Mouse (Mus musculus) heart, embryonic 15.5 days (tissue): Measurements from ENCODE around the gene Rps10. TPM values are rescaled to one million over a fixed set of nuclear protein-coding genes. Genes with fewer than 3 reads are reported as not detected.

Experiments
- ATAC-seq: fragments of 200-750 bp; cut with Nextera tagmentation; replicated peaks from 2 replicates; pipeline ENCODE4 v1.8.0; 2017; ENCODE audit warnings: low read depth, moderate TSS enrichment; ENCODE audit not compliant: insufficient number of reproducible peaks, insufficient read depth, low FRiP score
- H3K27ac ChIP-seq: fragments of 300-500 bp; sonication (generic); 2 replicates; pipeline ENCODE4 v1.5.1; 2015; ENCODE audit warnings: mild to moderate bottlenecking, inconsistent platforms
- H3K27me3 ChIP-seq: fragments of 300-500 bp; sonication (generic); 2 replicates; pipeline ENCODE4 v1.6.1; 2015; ENCODE audit warnings: inconsistent platforms
- H3K36me3 ChIP-seq: fragments of 300-500 bp; sonication (generic); 2 replicates; pipeline ENCODE4 v1.6.1; 2015; ENCODE audit warnings: mild to moderate bottlenecking, inconsistent platforms
- H3K4me1 ChIP-seq: fragments of 300-500 bp; sonication (generic); replicated peaks from 2 replicates; pipeline ENCODE4 v1.6.1; 2015; ENCODE audit warnings: inconsistent platforms
- H3K4me2 ChIP-seq: fragments of 300-500 bp; sonication (generic); 2 replicates; pipeline ENCODE4 v1.6.1; 2015; ENCODE audit warnings: inconsistent platforms, mild to moderate bottlenecking, moderate library complexity
- H3K4me3 ChIP-seq: fragments of 300-500 bp; sonication (generic); 2 replicates; pipeline ENCODE4 v1.5.1; 2015; ENCODE audit warnings: mild to moderate bottlenecking, inconsistent platforms
- H3K9ac ChIP-seq: fragments of 300-500 bp; sonication (generic); 2 replicates; pipeline ENCODE4 v1.6.1; 2015; ENCODE audit warnings: mild to moderate bottlenecking, inconsistent platforms
- H3K9me3 ChIP-seq: fragments of 300-500 bp; sonication (generic); replicated peaks from 2 replicates; pipeline ENCODE4 v1.6.1; 2016; ENCODE audit warnings: inconsistent platforms
- WGBS: fragments of 180-500 bp; shearing (Covaris S2); methylation state at CpG from one replicate; pipeline ENCODE4 v1.1.7; 2015; ENCODE audit warnings: mixed read lengths; 5-methylcytosine and 5-hydroxymethylcytosine counted together
- polyA plus RNA-seq: library from polyadenylated mRNA; unstranded; fragments of >200 nt; fragmentation: Nextera tagmentation; extraction: Ambion mirVana; gene quantifications from 2 replicates; pipeline ENCODE4 v1.2.1, GENCODE M21; 2015

The Rps10 gene
- polyA plus RNA-seq, 1 experiment from 2014 or later: 536 TPM

DNA sequence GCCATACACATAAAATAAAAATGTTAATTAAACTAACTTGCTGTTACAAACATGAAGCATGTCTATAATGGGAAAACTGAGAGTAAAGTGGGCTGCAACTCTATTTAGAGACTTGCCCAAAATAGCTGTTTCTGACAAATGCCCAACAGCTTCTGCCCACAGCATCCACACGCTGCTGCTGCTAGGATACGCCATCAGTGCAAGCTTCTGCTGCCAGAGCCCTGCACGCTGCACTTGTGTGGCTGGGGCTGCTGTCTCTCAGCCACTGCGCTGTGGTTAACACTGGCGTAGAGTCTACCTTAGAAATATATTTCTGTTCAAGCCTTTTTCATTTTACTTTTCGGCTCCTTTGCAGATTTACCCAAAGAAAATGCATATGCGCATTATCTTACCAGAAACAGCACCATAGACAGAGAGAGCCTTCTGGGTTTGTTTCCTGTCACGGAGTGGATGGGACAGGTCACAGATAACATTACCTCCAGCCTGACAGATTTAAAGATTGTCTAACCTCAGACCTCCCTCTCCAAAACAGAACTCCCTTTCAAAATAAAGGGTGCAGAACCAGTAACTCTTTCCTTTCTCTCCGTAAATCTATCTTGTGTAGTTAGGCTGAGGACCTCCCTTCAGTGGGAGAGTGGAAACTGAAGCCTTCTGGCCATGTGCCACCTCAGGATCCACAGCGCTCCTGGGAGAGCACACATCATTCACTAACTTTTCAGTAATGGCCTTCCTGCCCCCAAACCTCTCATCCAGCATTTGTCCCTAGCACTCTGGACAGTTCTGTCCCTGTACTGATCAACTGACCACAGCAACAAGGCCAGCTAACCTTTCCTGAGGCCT lies 25.6 kb downstream of the Rps10 start:
- H3K4me3 ChIP-seq: no peak overlapping the region
- H3K27ac ChIP-seq: peak overlapping the region; percentile 41
- H3K9me3 ChIP-seq: no peaks in the 10 kb centered on the region
- H3K9ac ChIP-seq: 0 out of 2 replicates have a peak overlapping the region, but pooled peaks have one; percentile 11
- H3K4me1 ChIP-seq: peaks cover 66% of the 10 kb centered on the region
- no peak overlapping the region for H3K4me2 ChIP-seq
- H3K36me3 ChIP-seq: no peaks in the 10 kb centered on the region
- H3K27me3 ChIP-seq: no peaks in the 10 kb centered on the region
- WGBS: 50% methylated on average over 10 of the region's 10 CpGs
- ATAC-seq: no peak

GRCm38 (mm10) chr17:27609576-27609975 lies 26.9 kb downstream of the Rps10 start:
- Histone ChIP-seq H3K9ac (no peak overlapping the region), H3K4me1 (peaks cover 67% of the 10 kb centered on the region), H3K27me3 (no peaks in the 10 kb centered on the region), H3K4me3 (no peak overlapping the region), H3K27ac (no peak overlapping the region), H3K9me3 (no peaks in the 10 kb centered on the region), H3K4me2 (no peak overlapping the region), H3K36me3 (no peaks in the 10 kb centered on the region)
- WGBS: 86% methylated on average over 7 of the region's 7 CpGs
- no peak for ATAC-seq

DNA sequence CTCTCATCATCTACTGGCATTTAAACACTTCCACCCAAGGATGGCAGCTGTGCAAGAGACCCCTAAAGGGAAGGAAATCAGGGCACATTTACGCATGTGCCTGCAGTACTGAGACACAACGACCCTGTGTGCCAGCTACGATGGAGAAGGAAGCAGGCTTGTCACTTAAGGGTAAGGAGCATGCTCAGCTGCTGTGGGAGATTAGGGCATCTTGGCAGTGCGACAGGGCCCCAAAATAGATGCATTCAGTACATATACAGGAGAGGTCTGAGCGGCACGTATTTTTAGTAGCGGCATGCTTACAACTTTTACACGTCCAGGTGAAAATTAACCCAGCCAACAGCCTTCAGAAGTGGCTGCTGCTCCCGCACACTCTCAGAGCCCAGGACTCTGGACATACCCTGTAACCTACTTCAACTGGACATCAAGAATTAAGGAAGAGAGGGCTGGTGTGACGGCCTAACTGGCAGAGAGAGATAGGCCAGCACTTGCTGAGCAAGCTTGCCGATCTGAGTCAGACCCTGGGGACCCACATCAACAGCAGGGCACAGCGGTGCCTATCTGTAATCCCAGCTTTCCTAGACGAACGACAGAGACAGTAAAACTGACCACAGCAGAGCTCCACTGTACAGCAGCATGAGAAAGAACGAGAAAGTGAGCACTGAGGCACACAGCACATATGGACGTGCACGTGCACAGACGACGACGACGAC lies 32.8 kb downstream of the Rps10 start:
- WGBS: 36% methylated on average over 21 of the region's 21 CpGs
- no peaks in the 10 kb centered on the region for H3K36me3 ChIP-seq
- H3K4me1 ChIP-seq: peaks cover 71% of the 10 kb centered on the region
- peak overlapping the region; percentile 50 for H3K4me2 ChIP-seq
- H3K27me3 ChIP-seq: no peaks in the 10 kb centered on the region
- H3K4me3 ChIP-seq: no peak overlapping the region
- no peaks in the 10 kb centered on the region for H3K9me3 ChIP-seq
- peak overlapping the region; percentile 38 for H3K9ac ChIP-seq
- peak overlapping the region; percentile 98 for H3K27ac ChIP-seq
- ATAC-seq: peak; percentile 78

DNA sequence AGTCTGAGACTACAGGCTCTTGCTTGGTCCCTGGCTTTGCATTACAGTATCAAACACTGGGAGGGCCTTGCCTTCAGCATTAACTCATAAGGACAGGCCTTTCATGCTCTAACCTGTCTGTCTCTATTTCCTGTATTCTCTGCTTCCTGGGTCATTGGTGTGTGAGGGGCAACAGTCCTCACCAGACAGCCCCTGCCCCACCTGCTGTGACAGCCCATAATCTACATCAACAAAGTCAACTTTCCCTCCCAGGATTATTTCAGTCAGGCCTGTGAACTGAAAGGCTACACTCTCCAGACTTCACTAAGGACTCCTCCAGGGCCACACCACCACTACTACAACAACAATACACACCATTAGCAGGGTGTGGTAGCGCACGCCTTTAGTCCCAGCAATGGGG lies 33.4 kb downstream of the Rps10 start:
- peak overlapping the region; percentile 50 for H3K4me2 ChIP-seq

GRCm38 (mm10) chr17:27600869-27601268 lies 35.6 kb downstream of the Rps10 start:
- ATAC-seq: no peak
- 71% methylated on average over 5 of the region's 5 CpGs for WGBS
- Histone ChIP-seq H3K9ac (no peak overlapping the region; the same call in 1 of the 2 replicates), H3K9me3 (no peaks in the 10 kb centered on the region), H3K4me1 (peaks cover 89% of the 10 kb centered on the region), H3K27ac (peak overlapping the region; percentile 40), H3K36me3 (no peaks in the 10 kb centered on the region), H3K27me3 (no peaks in the 10 kb centered on the region), H3K4me3 (no peak overlapping the region), H3K4me2 (no peak overlapping the region)

More for the DNA sequence above, 33.4 kb downstream of the Rps10 start:
- 75% methylated on average over 2 of the region's 2 CpGs for WGBS
- H3K9me3 ChIP-seq: no peaks in the 10 kb centered on the region
- no peak overlapping the region for H3K9ac ChIP-seq
- no peak for ATAC-seq
- H3K4me3 ChIP-seq: no peak overlapping the region
- H3K27ac ChIP-seq: peak overlapping the region; percentile 98
- H3K4me1 ChIP-seq: peaks cover 77% of the 10 kb centered on the region
- H3K36me3 ChIP-seq: no peaks in the 10 kb centered on the region
- H3K27me3 ChIP-seq: no peaks in the 10 kb centered on the region

- H3K9me3 ChIP-seq: no peaks in the 10 kb centered on the region
- H3K27ac ChIP-seq: 0 out of 2 replicates have a peak overlapping the region, but pooled peaks have one; percentile 40
- 84% methylated on average over 3 of the region's 3 CpGs for WGBS
- H3K4me2 ChIP-seq: no peak overlapping the region
- H3K4me1 ChIP-seq: peaks cover 89% of the 10 kb centered on the region
- H3K9ac ChIP-seq: no peak overlapping the region
- 0 out of 2 replicates have a peak, but pooled peaks cover 2% of the 10 kb centered on the region for H3K36me3 ChIP-seq
- no peak overlapping the region for H3K4me3 ChIP-seq
- H3K27me3 ChIP-seq: no peaks in the 10 kb centered on the region
- ATAC-seq: no peak
These were observed 36.2 kb downstream of the Rps10 start for GRCm38 (mm10) chr17:27600286-27600685.

DNA sequence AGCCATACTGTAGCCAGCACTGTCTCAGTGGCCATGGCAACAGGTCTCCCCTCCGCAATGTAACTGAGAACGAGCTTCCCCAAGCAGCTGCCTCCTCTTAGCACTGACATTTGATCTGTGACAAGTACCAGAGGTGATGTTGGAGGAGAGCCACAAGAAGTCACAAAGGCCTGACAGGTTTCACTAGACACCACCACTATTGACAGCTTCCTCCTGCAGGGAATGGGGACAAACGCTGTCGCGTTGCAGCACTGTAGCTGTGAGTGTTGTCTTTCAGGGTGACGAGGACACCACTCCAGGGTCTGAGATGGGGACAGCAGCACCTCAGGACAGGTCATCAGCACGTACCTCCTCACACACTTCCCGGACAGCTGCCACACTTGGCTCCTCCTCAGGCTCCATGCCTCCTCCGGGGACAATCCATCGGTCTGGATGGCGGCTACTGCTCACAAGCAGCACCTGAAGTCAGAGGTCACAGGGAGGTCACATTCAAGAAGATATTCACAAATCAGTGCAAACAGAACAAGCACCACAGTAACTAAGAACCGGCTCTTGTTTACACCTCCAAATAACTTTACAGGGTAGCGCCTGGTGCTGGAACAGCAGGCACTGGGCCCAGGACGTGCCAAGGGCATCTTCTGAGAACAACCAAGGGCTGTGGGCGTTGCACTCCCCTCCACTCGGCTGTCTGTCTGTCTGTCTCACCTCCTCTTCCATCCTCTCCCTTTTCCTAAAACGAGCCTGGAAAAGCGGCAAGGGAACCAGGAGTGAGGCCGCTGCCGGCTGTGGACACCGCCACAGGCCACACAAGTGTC lies 39.9 kb downstream of the Rps10 start:
- 38% methylated on average over 21 of the region's 21 CpGs for WGBS
- no peaks in the 10 kb centered on the region for H3K9me3 ChIP-seq
- peaks cover 25% of the 10 kb centered on the region for H3K36me3 ChIP-seq
- no peak overlapping the region for H3K4me3 ChIP-seq
- H3K9ac ChIP-seq: peak overlapping the region; percentile 14; the same call in 1 of the 2 replicates
- ATAC-seq: peak; percentile 78
- peaks cover 75% of the 10 kb centered on the region for H3K4me1 ChIP-seq
- no peaks in the 10 kb centered on the region for H3K27me3 ChIP-seq
- H3K4me2 ChIP-seq: peak overlapping the region; percentile 42
- H3K27ac ChIP-seq: peak overlapping the region; percentile 97

GRCm38 (mm10) chr17:27595659-27596375 lies 40.7 kb downstream of the Rps10 start:
- peak overlapping the region; percentile 5; the same call in 1 of the 2 replicates for H3K4me2 ChIP-seq
- H3K9ac ChIP-seq: peak overlapping the region; percentile 30; the same call in 1 of the 2 replicates
- no peak overlapping the region for H3K4me3 ChIP-seq
- H3K4me1 ChIP-seq: peaks cover 74% of the 10 kb centered on the region
- peaks cover 25% of the 10 kb centered on the region for H3K36me3 ChIP-seq
- no peaks in the 10 kb centered on the region for H3K27me3 ChIP-seq
- peak overlapping the region; percentile 97 for H3K27ac ChIP-seq
- 51% methylated on average over 15 of the region's 15 CpGs for WGBS
- no peak; the same call in 1 of the 2 replicates for ATAC-seq
- no peaks in the 10 kb centered on the region for H3K9me3 ChIP-seq

DNA sequence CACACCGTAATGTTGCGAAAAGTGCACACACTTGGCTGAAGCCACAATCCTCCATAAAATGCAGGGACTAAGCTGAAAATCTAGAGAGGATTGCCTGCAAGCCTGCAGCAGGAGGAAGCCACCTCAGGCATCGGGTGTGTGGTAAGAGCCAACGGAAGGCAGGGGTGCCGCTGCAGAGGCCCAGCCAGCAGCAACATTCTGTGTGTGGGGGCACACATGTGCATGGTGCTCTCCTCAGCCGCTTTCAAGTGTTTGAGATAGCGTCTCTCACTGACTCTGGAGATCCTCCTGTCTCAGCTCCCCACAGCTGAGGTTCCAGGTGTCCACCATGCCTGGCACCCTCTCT lies 43.9 kb downstream of the Rps10 start:
- WGBS: 86% methylated on average over 7 of the region's 7 CpGs
- H3K27ac ChIP-seq: no peak overlapping the region
- no peaks in the 10 kb centered on the region for H3K9me3 ChIP-seq
- H3K27me3 ChIP-seq: no peaks in the 10 kb centered on the region
- no peak for ATAC-seq
- H3K4me3 ChIP-seq: no peak overlapping the region
- H3K9ac ChIP-seq: no peak overlapping the region
- H3K4me2 ChIP-seq: no peak overlapping the region
- peaks cover 25% of the 10 kb centered on the region for H3K36me3 ChIP-seq
- H3K4me1 ChIP-seq: peaks cover 82% of the 10 kb centered on the region

- 84% methylated on average over 12 of the region's 12 CpGs for WGBS
- peak overlapping the region; percentile 39 for H3K27ac ChIP-seq
These were observed 44.5 kb downstream of the Rps10 start for GRCm38 (mm10) chr17:27591826-27592564.

More at GRCm38 (mm10) chr17:27591826-27592564, 44.5 kb downstream of the Rps10 start:
- Histone ChIP-seq H3K36me3 (peaks cover 25% of the 10 kb centered on the region), H3K4me3 (no peak overlapping the region), H3K27me3 (no peaks in the 10 kb centered on the region), H3K4me1 (peaks cover 82% of the 10 kb centered on the region), H3K4me2 (no peak overlapping the region), H3K9ac (no peak overlapping the region), H3K9me3 (no peaks in the 10 kb centered on the region)
- ATAC-seq: no peak
